Mouse (Mus musculus) kidney, embryonic 16.5 days (tissue): ENCODE measurements around the gene Btbd35f17. TPM values are rescaled to one million over a fixed set of nuclear protein-coding genes. Genes with fewer than 3 reads are reported as not detected.
"Not testable (repeated sequence)": the region's sequence is repeated elsewhere in the genome, so short reads cannot be mapped to it uniquely, and the experiment has no call there.

Experiments used
- ATAC-seq: fragments of 200-750 bp; cut with Nextera tagmentation; 2 replicates; pipeline ENCODE4 v1.8.0; 2017; ENCODE audit warnings: moderate TSS enrichment; ENCODE audit not compliant: low FRiP score, low TSS enrichment
- H3K27ac ChIP-seq: fragments of 300-500 bp; sonication (generic); 2 replicates; pipeline ENCODE4 v1.5.1; 2014; ENCODE audit warnings: low read length
- H3K27me3 ChIP-seq: fragments of 300-500 bp; sonication (generic); 2 replicates; pipeline ENCODE4 v1.6.1; 2014; ENCODE audit warnings: low read length, control low read depth, mixed read lengths; ENCODE audit not compliant: insufficient read depth
- H3K36me3 ChIP-seq: fragments of 300-500 bp; sonication (generic); 2 replicates; pipeline ENCODE4 v1.6.1; 2014; ENCODE audit warnings: low read length, control low read depth, mixed read lengths; ENCODE audit not compliant: insufficient read depth
- H3K4me1 ChIP-seq: fragments of 300-500 bp; sonication (generic); 2 replicates; pipeline ENCODE4 v1.6.1; 2014; ENCODE audit warnings: low read length, control low read depth, mixed read lengths; ENCODE audit not compliant: insufficient read depth
- H3K4me2 ChIP-seq: fragments of 300-500 bp; sonication (generic); replicated peaks from 2 replicates; pipeline ENCODE4 v1.6.1; 2014; ENCODE audit warnings: low read depth, low read length
- H3K4me3 ChIP-seq: fragments of 300-500 bp; sonication (generic); 2 replicates; pipeline ENCODE4 v1.5.1; 2014; ENCODE audit warnings: mild to moderate bottlenecking, low read length
- H3K9ac ChIP-seq: fragments of 300-500 bp; sonication (generic); replicated peaks from 2 replicates; pipeline ENCODE4 v1.6.1; 2014; ENCODE audit warnings: low read length
- H3K9me3 ChIP-seq: fragments of 300-500 bp; sonication (generic); 2 replicates; pipeline ENCODE4 v1.6.1; 2016; ENCODE audit warnings: low read length, control low read depth
- WGBS: fragments of 180-500 bp; shearing (Covaris S2); extraction: QIAGEN DNeasy Blood & Tissue Kit; methylation state at CpG from one replicate; pipeline ENCODE4 v1.1.7; 2014; 5-methylcytosine and 5-hydroxymethylcytosine counted together
- polyA plus RNA-seq: library from polyadenylated mRNA; unstranded; fragments of >200 nt; fragmentation: Nextera tagmentation; extraction: Ambion mirVana; gene quantifications from 2 replicates; pipeline ENCODE4 v1.2.1, GENCODE M21; 2015

Btbd35f17 gene
- polyA plus RNA-seq = not detected in 2 replicates

GRCm38 (mm10) chrX:4370336-4370735 is at the start of gene Btbd35f17:
Gene Btbd35f17, plus strand, starts transcription at chrX:4370636.
- not testable (repeated sequence) for H3K4me3 ChIP-seq, H3K4me2 ChIP-seq, H3K27ac ChIP-seq, H3K9me3 ChIP-seq, H3K36me3 ChIP-seq, ATAC-seq, H3K4me1 ChIP-seq, H3K27me3 ChIP-seq, H3K9ac ChIP-seq
- WGBS = 94% methylated on average over 1 of the region's 4 CpGs

Other genes starting within 250 kb of the Btbd35f17 start
- not detected in 2 replicates for gene Btbd35f28, start 174.1 kb upstream of the Btbd35f17 start, polyA plus RNA-seq
- gene Btbd35f20, start 79.4 kb upstream of the Btbd35f17 start, polyA plus RNA-seq = not detected in 2 replicates